Mouse (Mus musculus) embryonic facial prominence, embryonic 11.5 days (tissue): ENCODE data around the gene Polr3h. TPM values are rescaled to one million over a fixed set of nuclear protein-coding genes. Genes with fewer than 3 reads are reported as not detected.

ENCODE experiments used
- ATAC-seq: fragments of 200-750 bp; cut with Nextera tagmentation; replicated peaks from 2 replicates; pipeline ENCODE4 v1.8.0; 2017; ENCODE audit warnings: low read depth; ENCODE audit not compliant: insufficient number of reproducible peaks, low FRiP score, low TSS enrichment
- DNase-seq: peaks from one replicate; pipeline ENCODE4 v3.0.0-alpha.2; 2015; ENCODE audit warnings: low spot score
- H3K27ac ChIP-seq: fragments of 300-500 bp; sonication (generic); replicated peaks from 2 replicates; pipeline ENCODE4 v1.5.1; 2014; ENCODE audit warnings: mild to moderate bottlenecking, low read depth, low read length, control low read depth
- H3K27me3 ChIP-seq: fragments of 300-500 bp; sonication (generic); 2 replicates; pipeline ENCODE4 v1.6.1; 2014; ENCODE audit warnings: mild to moderate bottlenecking, low read length, moderate library complexity, mixed read lengths; ENCODE audit not compliant: control insufficient read depth, insufficient read depth
- H3K36me3 ChIP-seq: fragments of 300-500 bp; sonication (generic); replicated peaks from 2 replicates; pipeline ENCODE4 v1.6.1; 2014; ENCODE audit warnings: low read depth, mild to moderate bottlenecking, low read length, moderate library complexity, mixed read lengths; ENCODE audit not compliant: control insufficient read depth, insufficient read depth
- H3K4me1 ChIP-seq: fragments of 300-500 bp; sonication (generic); 2 replicates; pipeline ENCODE4 v1.6.1; 2014; ENCODE audit warnings: low read length, mixed read lengths; ENCODE audit not compliant: control insufficient read depth, insufficient read depth
- H3K4me2 ChIP-seq: fragments of 300-500 bp; sonication (generic); 2 replicates; pipeline ENCODE4 v1.6.1; 2014; ENCODE audit warnings: low read depth, mild to moderate bottlenecking, control low read depth, low read length, moderate library complexity
- H3K4me3 ChIP-seq: fragments of 300-500 bp; sonication (generic); 2 replicates; pipeline ENCODE4 v1.5.1; 2014; ENCODE audit warnings: low read depth, low read length, control low read depth
- H3K9ac ChIP-seq: fragments of 300-500 bp; sonication (generic); replicated peaks from 2 replicates; pipeline ENCODE4 v1.6.1; 2014; ENCODE audit warnings: mild to moderate bottlenecking, control low read depth, low read length
- H3K9me3 ChIP-seq: fragments of 300-500 bp; sonication (generic); replicated peaks from 2 replicates; pipeline ENCODE4 v1.6.1; 2016; ENCODE audit warnings: mild to moderate bottlenecking, low read length, inconsistent platforms, mixed read lengths; ENCODE audit not compliant: control insufficient read depth
- WGBS: fragments of 180-500 bp; shearing (Covaris S2); extraction: QIAGEN DNeasy Blood & Tissue Kit; methylation state at CpG from one replicate; pipeline ENCODE4 v1.1.7; 2014; 5-methylcytosine and 5-hydroxymethylcytosine counted together
- polyA plus RNA-seq: library from polyadenylated mRNA; unstranded; fragments of >200 nt; fragmentation: Nextera tagmentation; extraction: Ambion mirVana; gene quantifications from 2 replicates; pipeline ENCODE4 v1.2.1, GENCODE M21; 2014

The Polr3h gene
- polyA plus RNA-seq, 1 experiment from 2014 or later = 60.3 TPM

DNA sequence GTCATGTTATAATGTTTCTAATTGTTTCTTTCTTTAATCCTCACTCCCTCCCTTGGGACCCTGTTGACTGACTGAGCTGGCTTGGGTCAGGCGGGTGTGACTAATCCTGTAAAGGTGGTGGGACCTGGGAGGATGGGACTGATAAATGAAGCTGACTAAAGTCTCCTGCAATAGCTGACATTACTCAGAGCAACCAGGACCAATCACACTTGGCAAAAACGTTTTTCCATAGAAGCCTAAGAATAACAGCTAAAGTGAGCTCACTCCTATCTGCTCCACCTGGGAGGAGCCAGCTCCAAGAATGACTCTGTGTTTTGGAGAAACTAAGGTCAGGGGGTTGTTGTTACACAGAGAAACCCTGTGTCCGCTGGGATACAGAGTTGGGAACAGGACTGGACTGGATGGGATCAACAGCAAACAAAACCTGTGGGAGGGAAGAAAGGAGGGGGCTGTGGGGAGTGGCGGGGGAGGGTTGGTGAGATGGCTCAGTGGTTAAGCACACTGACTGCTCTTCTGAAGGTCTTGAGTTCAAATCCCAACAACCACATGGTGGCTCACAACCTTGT is 39.0 kb upstream of the Polr3h start:
- no peak overlapping the region for H3K4me2 ChIP-seq
- H3K4me3 ChIP-seq = no peak overlapping the region
- no peaks in the 10 kb centered on the region for H3K27me3 ChIP-seq
- DNase-seq = no peak
- no peak for ATAC-seq
- H3K4me1 ChIP-seq = no peaks in the 10 kb centered on the region
- H3K27ac ChIP-seq = no peak overlapping the region
- WGBS = 53% methylated on average over 4 of the region's 4 CpGs
- no peaks in the 10 kb centered on the region for H3K36me3 ChIP-seq
- no peaks in the 10 kb centered on the region for H3K9me3 ChIP-seq
- no peak overlapping the region for H3K9ac ChIP-seq

DNA sequence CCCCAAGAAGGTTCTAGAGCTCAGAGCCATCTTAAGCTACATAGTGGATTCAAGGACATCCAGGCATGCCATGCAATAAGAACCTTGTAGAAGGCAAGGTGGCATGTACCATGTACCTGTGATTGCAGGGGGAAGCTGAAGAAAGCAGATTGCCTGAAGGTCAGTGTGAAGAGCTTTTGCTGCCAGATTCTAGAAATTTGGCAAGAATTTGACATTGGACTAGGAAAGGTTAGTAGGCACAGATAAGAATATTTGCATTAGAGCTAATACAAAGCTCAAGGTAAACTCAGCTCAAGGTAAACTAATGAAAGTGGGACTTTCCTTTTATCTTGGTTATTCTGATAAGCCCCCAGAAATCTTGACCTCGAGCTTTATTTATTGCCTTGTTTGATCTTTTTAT is 38.2 kb upstream of the Polr3h start:
- Histone ChIP-seq H3K4me1 (no peaks in the 10 kb centered on the region), H3K9me3 (no peaks in the 10 kb centered on the region), H3K9ac (no peak overlapping the region), H3K27me3 (no peaks in the 10 kb centered on the region), H3K27ac (no peak overlapping the region), H3K4me2 (no peak overlapping the region), H3K4me3 (no peak overlapping the region), H3K36me3 (no peaks in the 10 kb centered on the region)
- ATAC-seq (no peak), DNase-seq (no peak)
- 83% methylated on average over 1 of the region's 1 CpGs for WGBS

DNA sequence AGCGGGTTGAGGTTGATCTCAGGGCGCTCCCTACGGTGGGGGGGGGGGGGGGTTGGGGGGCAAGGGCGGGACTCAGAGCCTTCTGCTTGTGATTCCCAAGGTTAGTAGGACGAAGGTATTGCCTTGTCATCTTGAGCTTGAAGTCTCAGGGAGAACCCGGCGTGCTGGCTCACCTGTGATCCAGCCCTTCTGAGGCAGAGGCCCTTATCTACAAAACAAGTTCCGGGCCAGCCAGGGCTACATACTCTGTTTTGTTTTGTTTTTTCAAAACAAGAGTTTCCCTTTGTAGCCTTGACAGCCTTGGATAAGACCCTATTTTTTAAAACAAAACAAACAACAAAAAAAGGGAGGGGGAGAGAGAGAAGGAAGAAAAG is 35.0 kb upstream of the Polr3h start:
- no peak for DNase-seq
- Histone ChIP-seq H3K27me3 (no peaks in the 10 kb centered on the region), H3K9me3 (no peaks in the 10 kb centered on the region), H3K36me3 (no peaks in the 10 kb centered on the region), H3K9ac (no peak overlapping the region), H3K4me3 (peak overlapping the region; percentile 42), H3K4me2 (peak overlapping the region; percentile 83), H3K27ac (no peak overlapping the region), H3K4me1 (no peaks in the 10 kb centered on the region)
- ATAC-seq = no peak; the same call in 1 of the 2 replicates
- WGBS = 7% methylated on average over 8 of the region's 8 CpGs

DNA sequence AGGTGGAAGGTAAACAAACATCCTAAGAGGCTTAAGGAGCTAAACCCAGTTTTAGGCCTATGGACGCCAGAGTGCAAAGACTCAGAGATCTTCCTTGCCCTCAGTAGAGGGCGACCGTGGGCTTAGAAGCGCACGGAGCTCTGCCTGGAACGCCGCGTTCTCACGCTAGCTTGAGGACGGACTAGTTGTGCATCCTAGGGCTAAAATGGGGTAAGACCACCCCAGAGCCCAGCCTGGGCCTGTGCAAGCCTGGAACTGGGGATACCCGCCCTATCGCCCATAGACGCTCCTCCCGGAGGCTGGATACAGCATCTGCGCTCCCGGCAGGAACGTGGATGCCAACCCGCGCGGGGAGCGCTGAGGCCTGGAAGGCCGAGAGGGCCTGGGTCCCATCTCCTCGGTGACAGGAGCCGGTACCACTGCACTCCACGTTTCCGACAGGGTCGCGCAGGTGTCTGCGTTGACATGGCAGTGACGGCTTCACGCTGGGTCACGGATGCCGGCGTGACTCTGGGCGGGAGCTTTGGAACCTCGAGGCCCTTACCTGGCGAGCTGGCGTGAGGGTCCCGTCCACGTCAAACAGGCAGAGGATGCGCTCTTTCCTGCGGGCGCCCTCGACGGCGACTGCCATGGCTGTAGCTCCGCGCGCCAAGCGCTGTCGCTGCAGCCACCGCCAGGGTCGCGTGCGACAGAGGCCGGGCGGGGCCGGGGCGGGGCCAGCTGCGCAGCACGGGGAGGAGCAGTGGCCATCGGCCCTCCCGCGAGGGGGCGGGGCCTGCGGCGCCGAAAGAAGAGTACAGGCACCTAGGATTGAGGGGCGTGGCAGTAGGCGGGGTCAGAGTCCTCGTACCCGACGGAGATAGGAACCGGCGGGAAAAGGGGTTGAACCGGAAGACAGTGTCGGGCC is 34.4 kb upstream of the Polr3h start, which contains the start of gene Pmm1:
Gene Pmm1, minus strand, starts transcription at position 760 of the 907 bp plus-strand sequence.
- Histone ChIP-seq H3K9me3 (no peaks in the 10 kb centered on the region), H3K4me3 (peak within 1 kb of the TSS; percentile 42), H3K36me3 (no peaks in the 10 kb centered on the region), H3K4me2 (peak within 1 kb of the TSS; percentile 83), H3K27ac (no peak within 1 kb of the TSS), H3K9ac (peak within 1 kb of the TSS; percentile 46), H3K4me1 (no peaks in the 10 kb centered on the region), H3K27me3 (no peaks in the 10 kb centered on the region)
- ATAC-seq (peak; percentile 88), DNase-seq (peak; percentile 99)
- under 1% methylated on average over 77 of the region's 77 CpGs for WGBS

DNA sequence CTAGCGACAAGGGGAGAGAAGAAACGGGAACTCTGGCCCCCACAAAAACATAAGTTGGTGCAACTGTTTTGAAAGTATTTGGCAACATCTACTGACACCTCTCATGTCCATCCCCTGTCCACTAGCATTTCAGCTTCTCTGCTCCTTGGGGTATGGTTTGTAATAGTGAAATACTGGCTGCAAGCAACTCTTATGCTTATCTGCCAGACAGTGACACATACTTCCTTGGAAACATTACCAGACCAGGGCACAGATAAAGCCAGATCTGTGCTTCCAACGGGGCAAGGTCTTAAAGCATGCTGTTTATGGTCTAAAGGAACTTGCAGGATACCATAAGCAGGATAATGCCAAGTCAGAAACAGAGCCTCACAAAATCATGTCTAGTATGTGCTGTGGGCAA is 32.9 kb upstream of the Polr3h start:
- no peak for DNase-seq
- Histone ChIP-seq H3K9me3 (no peaks in the 10 kb centered on the region), H3K27ac (no peak overlapping the region), H3K4me2 (no peak overlapping the region), H3K36me3 (no peaks in the 10 kb centered on the region), H3K4me1 (no peaks in the 10 kb centered on the region), H3K4me3 (no peak overlapping the region), H3K27me3 (no peaks in the 10 kb centered on the region), H3K9ac (no peak overlapping the region)
- WGBS = 93% methylated on average over 3 of the region's 3 CpGs
- no peak for ATAC-seq

DNA sequence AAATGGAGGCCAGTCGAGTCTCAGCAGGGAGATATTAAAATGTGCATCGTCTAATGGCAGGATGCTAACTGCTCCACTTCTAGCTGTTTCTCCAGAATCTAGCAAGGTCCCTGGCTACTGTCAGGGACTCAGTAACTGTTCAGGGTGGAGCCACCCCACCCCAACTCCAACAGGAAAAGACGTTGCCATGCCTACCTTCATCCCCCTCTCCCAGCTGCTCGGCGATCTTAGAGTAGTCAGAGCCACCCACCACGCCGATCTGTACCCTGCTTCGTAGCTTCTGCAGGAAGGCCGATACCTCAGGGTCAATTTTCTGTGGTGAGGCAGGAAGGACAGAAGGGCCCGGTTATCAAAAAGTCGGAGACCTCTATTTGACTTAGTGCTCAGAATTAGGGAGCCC is 31.6 kb upstream of the Polr3h start:
- ATAC-seq (no peak), DNase-seq (no peak)
- no peaks in the 10 kb centered on the region for H3K4me1 ChIP-seq
- H3K4me3 ChIP-seq = no peak overlapping the region
- no peaks in the 10 kb centered on the region for H3K9me3 ChIP-seq
- no peak overlapping the region for H3K9ac ChIP-seq
- no peak overlapping the region for H3K27ac ChIP-seq
- H3K4me2 ChIP-seq = no peak overlapping the region
- H3K27me3 ChIP-seq = no peaks in the 10 kb centered on the region
- no peaks in the 10 kb centered on the region for H3K36me3 ChIP-seq
- 83% methylated on average over 11 of the region's 11 CpGs for WGBS

DNA sequence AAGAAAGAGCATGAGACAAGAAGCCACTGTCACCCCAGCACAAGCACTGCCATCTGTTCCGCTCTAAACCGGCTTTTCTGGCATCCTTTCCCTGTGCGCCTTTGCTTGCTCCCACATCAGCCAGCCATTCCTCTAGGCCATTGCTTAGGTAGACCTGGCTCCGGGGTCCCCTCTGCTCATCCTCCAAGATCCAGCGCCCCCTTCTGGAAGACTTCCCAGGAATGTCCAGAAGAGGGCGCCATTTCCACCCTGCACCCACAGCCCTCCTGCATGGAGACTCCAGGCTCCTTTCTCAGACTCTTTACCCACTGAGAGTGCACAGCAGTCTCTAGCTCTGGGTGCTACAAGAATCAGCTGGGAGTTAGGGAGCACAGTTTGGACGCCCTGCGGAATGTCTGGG is 30.4 kb upstream of the Polr3h start:
- H3K27ac ChIP-seq = no peak overlapping the region
- ATAC-seq (no peak), DNase-seq (peak; percentile 53)
- H3K4me1 ChIP-seq = no peaks in the 10 kb centered on the region
- 57% methylated on average over 8 of the region's 8 CpGs for WGBS
- no peak overlapping the region for H3K9ac ChIP-seq
- no peaks in the 10 kb centered on the region for H3K9me3 ChIP-seq
- H3K4me2 ChIP-seq = no peak overlapping the region
- no peaks in the 10 kb centered on the region for H3K27me3 ChIP-seq
- H3K36me3 ChIP-seq = no peaks in the 10 kb centered on the region; the same call in 1 of the 2 replicates
- no peak overlapping the region for H3K4me3 ChIP-seq

DNA sequence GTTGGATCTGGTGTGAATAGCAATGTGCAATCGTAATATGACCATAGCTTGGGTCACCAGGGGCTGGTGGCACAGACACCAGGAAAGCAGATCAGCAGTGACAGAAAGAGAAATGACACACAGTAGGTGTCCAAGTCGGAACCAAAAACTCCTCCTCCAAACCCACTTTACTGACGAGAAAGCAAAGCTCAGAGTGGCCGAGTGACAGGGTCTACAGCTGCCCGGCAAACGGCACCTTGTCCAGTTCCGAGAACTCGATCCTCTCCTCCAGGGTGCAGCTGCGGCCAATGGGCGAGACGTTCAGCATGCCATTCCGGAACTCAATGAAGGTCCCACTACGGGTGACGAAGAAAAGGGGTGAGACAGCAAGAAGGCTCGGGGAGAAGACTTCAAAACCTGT is 29.4 kb upstream of the Polr3h start:
- no peak overlapping the region for H3K4me3 ChIP-seq
- ATAC-seq (no peak), DNase-seq (no peak)
- no peaks in the 10 kb centered on the region for H3K9me3 ChIP-seq
- H3K4me1 ChIP-seq = no peaks in the 10 kb centered on the region
- H3K27me3 ChIP-seq = no peaks in the 10 kb centered on the region
- no peak overlapping the region for H3K9ac ChIP-seq
- H3K27ac ChIP-seq = no peak overlapping the region
- H3K36me3 ChIP-seq = no peaks in the 10 kb centered on the region; the same call in 1 of the 2 replicates
- 93% methylated on average over 15 of the region's 15 CpGs for WGBS
- H3K4me2 ChIP-seq = no peak overlapping the region
